Mouse (Mus musculus): ENCODE measurements at regions not wholly inside any gene's neighbourhood (a gene's known extent, or its start where the extent isn't known, plus 50 kb on each side); places are given as distances from the start of the nearest gene placed in this dataset.

- DNase-seq (ENCODE audit: low read depth): peak; percentile 89
These were observed 55.1 kb upstream of the Xpr1 start for GRCm38 (mm10) chr1:155472112-155472955.

DNA sequence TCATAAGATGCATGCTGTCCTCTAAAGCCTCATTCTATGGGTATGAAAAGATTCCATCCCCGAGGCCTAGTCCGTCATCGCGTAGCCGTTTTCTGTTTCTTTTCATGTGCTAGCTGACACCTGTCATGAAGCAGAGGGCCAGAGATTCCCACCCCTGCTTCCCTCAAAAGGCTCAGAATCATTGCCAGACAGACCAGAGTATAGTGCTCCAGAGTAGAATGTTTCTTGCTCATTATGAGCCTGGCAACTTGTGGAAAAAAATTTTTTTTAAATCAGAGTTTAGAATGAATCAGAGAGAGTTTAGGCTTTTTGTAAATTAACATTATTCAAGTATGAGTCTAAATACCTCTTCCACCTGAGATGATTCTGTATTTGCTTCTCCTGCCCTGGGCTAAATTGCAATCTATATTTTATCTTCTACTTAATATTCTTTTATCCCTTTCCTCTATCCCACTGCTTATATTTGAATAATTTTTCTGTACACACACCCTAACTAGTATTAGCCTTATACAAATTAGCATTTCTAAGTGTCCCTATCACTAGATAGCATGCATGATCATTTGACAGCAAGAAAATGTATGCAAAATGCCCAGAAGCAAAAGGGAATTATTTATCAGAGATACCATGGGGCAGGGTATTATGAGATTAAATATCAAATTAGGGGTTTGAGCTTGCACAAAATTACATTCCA is 55.9 kb upstream of the Xpr1 start:
- DNase-seq (ENCODE audit: low read depth): no peak

DNA sequence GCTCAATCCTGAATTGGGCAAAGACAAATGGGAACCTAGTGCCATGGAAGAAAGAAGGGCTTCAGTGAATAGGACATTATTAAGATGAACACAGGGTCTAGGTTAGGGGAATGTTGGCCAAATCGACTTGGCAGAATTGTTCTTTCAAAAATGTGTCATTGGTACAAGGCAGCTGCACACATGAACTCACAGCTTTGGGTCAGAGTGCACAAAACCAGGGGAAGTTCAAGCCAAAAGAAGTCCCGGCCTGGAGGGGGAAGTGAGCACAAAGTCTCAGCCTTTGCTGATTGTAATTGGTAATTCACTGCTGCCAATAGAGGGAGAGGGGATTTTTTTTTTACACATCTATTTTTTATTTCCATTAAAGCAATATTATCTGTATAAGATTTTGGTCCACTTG is 57.8 kb upstream of the Xpr1 start:
- no peak for DNase-seq (ENCODE audit: low read depth)

DNA sequence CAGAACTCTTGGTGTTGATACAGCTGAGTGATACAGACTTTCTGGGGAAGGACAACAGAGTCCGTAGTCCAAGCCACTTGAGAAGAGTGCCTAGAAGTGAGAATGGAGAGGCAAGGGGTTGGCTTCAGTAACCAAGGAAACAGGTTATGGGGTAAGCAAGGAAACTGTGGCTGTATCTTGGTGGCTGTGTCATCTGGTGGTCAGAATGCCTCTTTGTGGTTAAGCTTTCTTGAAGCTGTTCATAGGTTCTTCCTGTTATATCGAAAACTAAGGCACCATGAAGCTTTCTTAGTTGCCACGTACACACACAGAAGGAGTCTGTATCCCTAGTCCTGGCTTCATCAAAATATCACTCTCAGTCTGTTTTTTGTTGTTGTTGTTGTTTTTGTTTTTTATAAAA is 59.0 kb upstream of the Xpr1 start:
- DNase-seq (ENCODE audit: low read depth): no peak

DNA sequence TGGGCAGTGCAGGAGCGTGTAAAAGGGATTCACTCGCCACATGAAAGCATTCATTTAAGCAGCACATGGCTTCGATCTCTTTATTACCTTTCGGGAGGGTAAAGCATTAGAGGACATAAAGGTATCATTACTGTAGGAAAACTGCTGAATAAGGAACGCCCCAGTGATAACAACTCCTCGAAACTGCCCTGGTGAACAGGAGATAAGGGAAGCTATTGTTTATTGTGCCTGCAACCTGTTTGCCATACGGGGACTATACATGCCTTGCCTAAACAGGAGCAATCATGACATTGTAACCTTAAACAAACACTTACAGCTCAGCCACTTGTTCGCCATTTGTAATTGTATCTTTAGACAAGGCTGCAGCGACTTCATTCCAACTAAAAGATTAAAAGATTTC is 64.9 kb upstream of the Xpr1 start:
- DNase-seq (ENCODE audit: low read depth): peak; percentile 14

GRCm38 (mm10) chr1:155482760-155483159 is 65.5 kb upstream of the Xpr1 start:
- no peak for DNase-seq (ENCODE audit: low read depth)

GRCm38 (mm10) chr1:155483693-155484092 is 66.5 kb upstream of the Xpr1 start:
- no peak for DNase-seq (ENCODE audit: low read depth)

DNA sequence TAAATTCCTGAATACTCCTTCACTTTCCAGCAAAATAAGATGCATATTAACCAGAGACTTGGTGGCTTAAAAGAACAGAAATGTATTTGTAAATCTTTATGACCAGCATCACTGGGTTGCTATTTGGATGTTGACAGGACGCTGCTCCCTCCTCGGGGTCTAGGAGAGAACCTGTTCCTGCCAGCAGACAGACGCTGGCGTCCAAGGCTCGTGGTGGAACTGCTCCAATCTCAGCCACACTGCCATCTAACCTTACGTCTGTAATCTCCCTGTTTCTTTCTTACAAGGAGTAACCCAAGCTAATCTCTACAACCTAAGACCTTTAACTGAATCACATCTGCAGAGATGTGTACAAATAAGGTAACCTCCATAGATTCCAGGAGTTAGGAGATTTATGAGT is 70.1 kb upstream of the Acbd6 start:
- DNase-seq (ENCODE audit: low read depth): no peak

- no peak for DNase-seq (ENCODE audit: low read depth)
These were observed 68.8 kb upstream of the Acbd6 start for GRCm38 (mm10) chr1:155488966-155489661.

- DNase-seq (ENCODE audit: low read depth): no peak
These were observed 67.8 kb upstream of the Acbd6 start for GRCm38 (mm10) chr1:155490131-155490530.

DNA sequence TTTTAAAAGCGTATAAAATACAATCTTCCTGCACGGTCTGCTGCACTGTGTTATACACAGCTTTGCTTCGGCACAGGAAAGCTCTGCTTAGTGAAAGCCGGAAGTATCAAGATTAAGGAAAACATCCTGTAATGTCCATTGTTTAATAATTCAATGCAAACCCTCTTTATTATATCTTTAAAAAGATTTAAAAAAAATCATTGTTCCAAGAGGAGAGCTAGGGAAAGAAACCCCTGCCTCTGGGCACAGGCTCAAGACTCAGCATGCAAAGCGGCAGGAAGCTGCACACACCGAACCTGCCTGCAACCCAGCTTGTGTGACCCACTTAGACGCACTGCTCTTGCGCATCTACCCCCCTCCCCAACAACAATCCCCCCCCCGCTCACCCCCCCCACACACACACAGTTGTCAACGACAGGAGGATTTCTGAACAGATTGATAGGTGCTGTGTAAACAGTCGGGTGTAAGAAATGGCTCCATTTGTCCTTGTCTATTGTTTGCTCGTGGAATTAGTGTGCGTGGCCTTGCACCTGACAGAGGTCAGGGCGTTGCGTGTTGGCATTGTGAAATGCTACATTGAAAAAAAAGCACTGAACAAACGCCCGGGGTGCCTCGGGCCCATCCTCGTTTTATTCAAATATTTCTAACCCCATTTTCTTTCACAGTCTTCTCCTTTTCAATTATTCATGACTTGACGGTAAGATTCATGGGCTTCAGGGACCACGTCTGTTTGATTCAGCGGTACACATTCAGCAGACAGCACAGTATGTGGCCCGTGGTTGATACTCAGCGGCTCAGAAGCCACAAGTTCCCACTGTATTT is 66.5 kb upstream of the Acbd6 start:
- DNase-seq (ENCODE audit: low read depth): no peak

GRCm38 (mm10) chr1:155493333-155493732 is 64.6 kb upstream of the Acbd6 start:
- DNase-seq (ENCODE audit: low read depth): no peak

GRCm38 (mm10) chr1:155493799-155494198 is 64.1 kb upstream of the Acbd6 start:
- no peak for DNase-seq (ENCODE audit: low read depth)

DNA sequence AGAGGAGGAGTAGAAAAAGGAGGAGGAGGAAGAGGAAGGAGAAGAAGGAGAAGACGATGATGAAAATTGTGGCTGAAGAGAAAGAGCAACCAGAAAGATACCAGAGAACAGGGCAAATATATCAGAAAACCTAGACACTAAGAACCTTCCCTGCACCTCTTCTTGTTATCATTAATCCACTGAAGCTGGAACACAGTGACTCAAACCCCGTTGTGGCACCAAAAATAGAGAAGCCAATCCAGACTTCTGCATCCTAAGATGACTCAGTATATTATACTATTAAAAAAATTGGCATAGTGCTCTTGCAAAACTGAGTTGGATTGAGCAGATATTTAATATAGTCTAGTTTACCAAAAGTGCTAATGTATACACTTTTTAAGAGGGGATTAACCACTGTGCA is 63.6 kb upstream of the Acbd6 start:
- DNase-seq (ENCODE audit: low read depth): no peak

- no peak for DNase-seq (ENCODE audit: low read depth)
These were observed 58.2 kb upstream of the Acbd6 start for GRCm38 (mm10) chr1:155499735-155500134.

- no peak for DNase-seq (ENCODE audit: low read depth)
These were observed 55.1 kb upstream of the Acbd6 start for GRCm38 (mm10) chr1:155502867-155503266.

DNA sequence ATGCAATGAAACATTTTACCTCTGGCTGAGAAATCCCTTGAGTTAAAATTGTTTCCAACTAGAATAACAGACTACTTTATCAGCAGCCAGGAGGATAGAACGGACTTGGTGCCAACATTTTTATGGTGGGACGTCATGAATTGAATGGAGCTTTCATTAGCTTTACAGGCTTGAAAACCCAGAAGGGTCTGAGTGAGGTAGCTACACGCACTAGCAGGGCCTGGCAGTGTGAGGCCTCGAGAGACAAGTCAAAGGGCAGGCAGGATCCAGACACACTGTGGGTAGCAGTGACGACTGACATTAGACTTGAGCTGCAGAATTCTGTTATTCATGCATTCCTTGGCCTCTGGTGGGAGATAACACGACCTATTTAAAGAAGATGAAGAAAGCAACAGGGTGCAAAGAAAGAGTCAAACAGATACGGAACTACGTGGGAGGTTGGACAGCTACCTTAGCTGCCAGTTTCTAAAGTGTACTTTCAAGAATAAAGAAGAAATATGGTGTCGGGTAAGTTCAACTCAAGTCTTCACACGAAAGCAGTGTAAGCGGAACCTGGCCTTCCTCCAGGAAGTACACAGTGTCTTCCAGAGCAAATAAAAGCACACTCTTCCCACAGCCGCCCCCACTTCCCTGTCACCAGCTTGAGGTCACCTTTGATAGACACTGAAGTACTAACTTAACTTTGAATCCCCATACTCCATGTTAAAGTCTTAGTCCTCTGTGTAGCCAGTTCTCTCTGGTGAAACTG is 53.2 kb upstream of the Acbd6 start:
- no peak for DNase-seq (ENCODE audit: low read depth)

- DNase-seq (ENCODE audit: low read depth): no peak
These were observed 52.4 kb upstream of the Acbd6 start for GRCm38 (mm10) chr1:155505361-155506077.

Data from c-Kit-positive CD71-positive TER-119-negative erythroid progenitor cells, embryonic 14.5 days (primary cell).